Mouse (Mus musculus) v-Abl transformed pro-B cells (cell line): ENCODE results near the gene Ovol2.

ENCODE experiments used
- in situ Hi-C, 2 experiments: fragments of 400-800 bp; cut with MboI; formaldehyde crosslinking; loops; one replicate each; pipeline ENCODE4 v1.15.1; 2025; ENCODE audit not compliant: unreplicated experiment in 2 of 2

The Ovol2 gene

DNA sequence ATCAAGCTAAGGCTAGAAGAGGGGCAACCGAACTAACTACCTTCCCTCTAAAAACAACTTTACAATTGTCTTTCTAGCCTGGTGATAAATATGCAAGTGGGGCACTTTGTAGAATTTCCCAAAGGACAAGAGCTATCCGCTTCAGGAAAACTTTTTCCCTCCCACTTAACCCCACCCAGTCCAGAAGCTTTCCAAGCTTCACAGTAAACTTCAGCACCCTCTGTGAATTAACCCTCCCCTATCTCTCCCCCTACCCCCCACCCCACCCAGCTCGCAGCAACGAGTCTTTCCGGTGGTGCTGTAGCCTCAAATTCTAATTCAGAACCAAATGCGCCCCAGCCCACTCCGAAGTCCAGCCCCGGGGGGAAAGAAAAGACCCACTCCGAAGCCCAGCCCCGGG is 2.5 kb downstream of the Ovol2 start:
- in situ Hi-C loops: no loop called here

DNA sequence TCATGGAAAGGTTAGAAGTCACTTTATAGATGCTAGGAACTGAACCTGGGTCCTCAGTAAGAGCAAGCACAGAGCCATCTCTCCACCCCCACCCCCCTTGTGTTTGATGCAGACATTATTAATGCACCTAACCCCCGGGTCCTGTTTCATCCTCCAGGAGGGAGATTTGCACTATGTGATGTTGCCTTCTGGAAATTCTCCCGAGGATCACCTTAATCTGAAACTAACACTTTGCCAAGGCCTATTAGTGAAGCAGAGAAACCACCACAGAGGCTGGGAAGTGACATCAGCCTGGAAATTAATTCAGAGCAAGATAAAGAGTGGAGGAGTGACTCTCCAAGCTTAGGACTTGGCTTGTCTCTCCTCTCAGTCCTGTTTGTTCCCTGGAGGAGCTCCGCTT is 7.7 kb downstream of the Ovol2 start:
- in situ Hi-C loops: loop anchor here in 1 of 2 experiments (25.0 kb wide), 1 partner anchor 1212 kb away; no protein-coding TSS in a partner anchor

DNA sequence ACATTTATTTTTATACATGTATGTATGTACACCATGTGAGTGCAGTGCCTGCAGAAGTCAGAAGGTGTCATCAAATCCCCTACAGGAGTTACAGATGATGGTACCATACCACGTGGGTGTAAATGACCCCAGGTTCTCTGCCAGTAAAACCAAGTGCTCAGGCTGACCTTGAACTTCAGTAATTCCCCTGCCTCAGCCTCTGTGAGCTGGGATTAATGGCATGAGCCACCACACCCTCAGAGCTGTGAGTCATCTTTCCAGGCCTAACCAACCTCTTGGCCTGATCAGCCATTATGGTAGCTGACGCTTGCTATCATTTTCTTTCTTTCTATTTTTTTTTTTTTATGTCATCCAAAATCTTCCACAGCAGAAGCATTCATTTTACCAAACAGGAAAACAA is 20.6 kb downstream of the Ovol2 start:
- in situ Hi-C loops: loop anchor here (10.0 to 25.0 kb wide), 2 partner anchors 1187 to 1199 kb away; no protein-coding TSS in a partner anchor

DNA sequence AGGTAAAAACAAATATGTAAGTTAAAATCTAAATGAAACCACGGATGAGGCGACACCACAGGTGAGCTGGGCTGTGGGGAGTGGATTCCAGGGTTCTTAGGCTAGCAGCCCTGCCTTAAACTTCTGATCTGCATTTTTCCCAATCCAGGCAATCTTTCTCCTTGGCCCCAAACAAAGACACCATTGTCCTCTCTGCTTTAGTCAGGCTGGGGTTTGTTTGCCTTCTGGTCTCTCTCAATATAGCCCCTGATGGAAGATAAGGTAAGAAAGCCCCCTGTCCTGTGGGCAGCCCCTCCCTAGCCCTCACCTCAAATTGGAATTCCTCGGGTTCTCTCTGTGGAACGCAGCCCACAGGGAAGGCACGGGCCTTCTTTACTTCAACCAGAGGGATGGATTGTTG is 21.7 kb downstream of the Ovol2 start:
- in situ Hi-C loops: loop anchor here (10.0 to 25.0 kb wide), 2 partner anchors 1185 to 1198 kb away; no protein-coding TSS in a partner anchor

DNA sequence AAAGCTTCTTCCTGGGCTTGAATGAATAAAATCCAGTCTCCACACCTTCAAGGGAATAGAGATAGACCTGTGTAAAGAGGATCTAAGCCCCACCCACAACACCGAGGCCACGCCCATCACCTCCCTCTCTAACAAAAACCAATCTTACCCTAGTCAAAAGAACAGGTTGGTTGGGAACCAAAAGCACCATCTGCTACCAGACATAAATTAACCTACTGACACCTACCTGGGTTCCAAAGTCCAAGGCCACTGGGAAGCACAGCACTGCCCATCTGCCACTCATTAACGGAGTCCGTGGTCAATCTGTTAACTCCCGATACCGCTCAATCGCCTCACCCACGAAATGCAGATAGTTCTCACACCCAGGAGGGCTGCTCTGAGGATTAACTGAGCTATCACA is 23.4 kb downstream of the Ovol2 start:
- in situ Hi-C loops: loop anchor here in 1 of 2 experiments (25.0 kb wide), 1 partner anchor 1196 kb away; no protein-coding TSS in a partner anchor

DNA sequence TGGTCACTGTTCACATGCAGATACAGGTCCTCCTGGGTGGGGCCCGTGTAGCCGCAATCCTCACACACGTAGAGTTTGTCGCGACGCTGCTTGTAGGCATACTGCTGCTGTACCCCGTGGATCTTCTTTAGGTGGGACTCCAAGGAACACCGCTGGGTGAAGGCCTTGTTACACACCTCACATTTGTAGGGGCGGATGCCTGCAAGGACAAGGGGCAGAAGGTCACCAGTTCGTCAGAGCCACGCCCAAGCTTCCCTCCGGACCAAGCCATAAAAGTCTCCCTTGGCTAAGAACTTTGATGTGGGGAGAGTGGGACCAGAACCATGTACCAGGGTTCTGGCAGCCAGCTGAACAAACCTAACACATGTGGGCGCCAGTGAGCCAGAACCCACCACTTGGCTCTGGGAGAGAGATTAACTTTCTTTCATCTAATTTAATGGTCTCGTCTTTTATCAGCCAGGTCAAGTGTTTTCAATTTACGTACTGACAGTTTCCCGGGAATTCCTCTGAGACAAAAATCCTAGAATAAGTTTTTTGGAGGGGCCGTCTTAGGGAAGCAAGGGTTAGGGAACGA is 26.1 kb downstream of the Ovol2 start:
- in situ Hi-C loops: loop anchor here in 1 of 2 experiments (25.0 kb wide), 1 partner anchor 1194 kb away; no protein-coding TSS in a partner anchor

DNA sequence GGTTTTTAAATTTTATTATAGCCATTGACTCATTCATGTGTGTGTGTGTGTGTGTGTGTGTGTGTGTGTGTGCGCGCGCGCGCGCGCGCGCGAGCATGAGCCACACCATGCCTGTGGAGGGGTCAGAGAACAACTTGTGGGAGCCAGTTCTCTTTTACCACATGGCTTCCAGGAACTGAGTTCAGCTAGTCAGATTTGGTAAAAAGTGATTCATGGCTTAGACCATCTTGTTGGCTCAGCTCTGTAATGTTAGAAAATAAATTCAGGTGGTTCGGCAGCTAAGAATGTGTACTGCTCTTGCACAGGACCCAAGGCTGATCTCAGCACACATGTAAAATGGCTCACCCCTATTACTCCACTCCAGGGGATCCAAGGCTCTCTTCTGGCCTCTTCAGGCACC is 30.8 kb downstream of the Ovol2 start:
- in situ Hi-C loops: loop anchor here in 1 of 2 experiments (25.0 kb wide), 1 partner anchor 1189 kb away; no protein-coding TSS in a partner anchor

DNA sequence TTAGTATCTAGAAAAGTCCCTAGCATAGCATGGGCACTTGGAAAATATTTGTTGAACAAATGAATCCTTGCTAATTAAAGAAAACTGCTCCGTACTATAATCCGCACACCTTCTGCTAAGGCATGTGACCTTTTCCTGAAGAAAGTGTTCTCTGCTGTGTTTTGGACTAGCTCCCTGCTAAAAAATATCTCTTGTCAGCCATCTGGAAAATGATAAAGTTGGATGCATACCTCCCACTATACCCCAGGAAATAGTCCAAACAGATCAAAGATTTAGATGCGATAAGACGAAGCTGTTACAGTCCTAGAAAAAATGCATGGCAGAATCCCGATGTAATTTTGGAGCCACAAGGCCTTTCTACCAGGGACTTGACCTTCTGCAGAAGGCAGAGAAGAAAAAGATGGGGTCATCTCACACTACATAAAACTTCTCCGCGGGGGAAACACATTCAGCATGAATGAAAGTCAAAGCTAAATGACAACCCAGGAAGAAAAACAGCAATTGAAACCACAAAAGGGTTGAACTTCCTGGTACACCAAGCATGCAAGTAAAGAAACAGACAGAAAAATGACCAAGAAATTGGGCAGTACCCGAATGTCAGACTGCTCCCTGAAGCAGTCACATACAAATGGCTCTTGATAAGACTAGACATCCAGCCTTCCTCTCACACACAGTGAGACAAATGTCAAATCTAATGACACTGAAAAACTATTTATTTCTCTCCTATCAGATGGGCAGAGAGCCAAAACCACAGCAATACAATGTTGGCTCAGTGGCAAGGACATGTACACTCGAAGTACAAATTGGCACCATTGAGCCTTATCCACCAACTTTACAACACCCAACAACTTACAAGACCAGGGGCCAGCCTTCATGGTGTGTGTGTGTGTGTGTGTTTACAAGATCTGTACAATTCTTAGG is 31.9 kb downstream of the Ovol2 start:
- in situ Hi-C loops: loop anchor here (5.0 to 25.0 kb wide), 3 partner anchors 52 to 1188 kb away; no protein-coding TSS in a partner anchor

DNA sequence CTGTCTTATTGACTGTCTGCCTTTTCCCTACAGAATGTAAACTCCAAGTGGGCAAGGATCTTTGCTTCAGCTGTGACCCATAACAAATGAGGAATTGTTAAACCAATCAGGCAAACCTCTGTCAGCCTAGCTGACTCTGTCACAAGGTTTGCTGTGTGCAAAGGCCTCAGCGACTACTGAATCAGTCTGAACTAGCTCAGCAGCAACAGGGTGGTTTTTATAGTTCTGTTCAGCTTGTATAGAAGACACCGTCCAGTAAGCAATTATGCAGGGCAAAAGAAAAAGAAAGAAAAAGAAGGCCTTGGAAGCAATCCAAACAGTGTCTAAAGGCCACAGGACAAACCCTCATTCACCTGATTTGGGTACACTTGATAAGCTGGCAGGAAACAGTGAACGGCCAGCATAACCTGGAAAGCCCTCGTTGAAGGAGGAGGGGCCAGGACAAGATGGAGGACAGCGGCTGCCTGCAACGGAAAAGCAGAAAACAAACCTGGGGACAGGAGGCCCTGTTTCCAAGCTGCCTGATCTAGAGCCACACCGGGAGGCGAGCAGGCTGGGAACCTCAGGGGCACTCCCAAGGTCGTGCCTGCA is 36.7 kb downstream of the Ovol2 start:
- in situ Hi-C loops: loop anchor here (5.0 to 10.0 kb wide), 2 partner anchors 57 to 290 kb away; no protein-coding TSS in a partner anchor

DNA sequence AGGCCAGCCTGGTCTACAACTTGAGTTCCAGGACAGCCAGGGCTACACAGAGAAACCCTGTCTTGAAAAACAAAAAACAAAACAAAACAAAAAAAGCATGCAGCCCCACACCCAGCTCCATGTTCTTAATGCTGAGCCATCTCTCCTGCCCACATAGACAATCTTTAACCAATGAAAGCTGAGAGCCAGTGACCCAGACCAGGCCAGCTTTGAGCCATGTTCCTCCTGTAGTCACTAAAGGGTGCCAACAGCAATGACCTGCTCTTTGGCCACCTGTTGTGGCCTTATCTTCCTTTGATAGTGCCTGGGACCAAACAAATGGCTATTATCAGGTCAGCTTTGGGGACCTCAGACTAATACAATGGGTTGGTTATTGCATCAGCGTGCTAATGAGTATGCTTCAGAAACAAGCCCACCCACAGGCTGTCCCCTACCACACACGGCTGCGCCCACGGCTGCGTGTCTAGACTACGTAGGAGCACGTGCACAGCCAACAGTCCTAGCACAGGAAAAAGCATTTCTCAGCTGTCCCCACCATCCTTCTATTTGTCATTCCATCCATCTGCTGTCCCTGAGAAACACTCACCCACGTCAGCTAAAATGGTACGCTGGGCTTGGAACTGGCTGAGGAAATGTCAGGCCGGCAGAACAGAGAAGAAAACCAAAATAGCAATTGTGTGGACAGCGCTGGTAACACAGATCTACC is 40.2 kb downstream of the Ovol2 start:
- in situ Hi-C loops: loop anchor here in 1 of 2 experiments (10.0 kb wide), 1 partner anchor 287 kb away; no protein-coding TSS in a partner anchor

DNA sequence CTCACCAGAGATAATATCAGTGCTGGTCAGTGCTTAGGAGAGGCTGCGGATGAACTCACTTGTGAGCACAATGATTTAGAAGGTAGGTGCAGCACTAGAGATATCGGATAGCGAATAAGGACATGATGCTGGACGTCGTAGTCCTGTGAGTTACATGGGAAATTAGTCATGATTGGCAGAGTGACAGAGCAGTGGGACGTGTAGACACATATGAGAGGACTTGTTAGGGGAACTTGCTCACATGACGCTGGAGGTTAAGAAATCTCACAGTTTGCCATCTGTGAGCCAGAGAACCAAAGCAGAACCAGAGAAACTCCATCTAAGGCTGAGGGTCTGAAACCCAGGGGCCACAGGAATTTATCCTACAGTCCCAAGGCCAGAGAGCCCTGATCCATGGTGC is 41.6 kb downstream of the Ovol2 start:
- in situ Hi-C loops: loop anchor here in 1 of 2 experiments (10.0 kb wide), 1 partner anchor 286 kb away; no protein-coding TSS in a partner anchor

DNA sequence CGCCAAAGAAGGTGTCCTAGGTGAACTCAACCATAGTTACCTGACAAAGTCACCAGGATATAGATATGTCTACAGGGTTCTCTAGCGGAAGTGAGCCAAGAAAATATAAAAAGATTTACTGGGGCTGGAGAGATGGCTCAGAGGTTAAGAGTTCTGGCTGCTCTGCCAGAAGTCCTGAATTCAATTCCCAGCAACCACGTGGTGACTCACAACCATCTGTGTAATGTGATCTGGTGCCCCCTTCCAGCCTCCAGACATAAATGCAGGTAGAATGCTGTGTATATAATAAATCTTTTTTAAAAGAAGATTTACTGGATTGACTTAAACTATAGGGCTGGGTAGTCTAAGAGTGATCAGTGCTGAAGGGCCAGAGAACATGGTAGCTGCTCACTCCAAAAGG is 50.5 kb downstream of the Ovol2 start:
- in situ Hi-C loops: loop anchor here (10.0 kb wide), 2 partner anchors 47 to 417 kb away; partner anchors contain the start of gene Bfsp1 (in 1 of the 2)

DNA sequence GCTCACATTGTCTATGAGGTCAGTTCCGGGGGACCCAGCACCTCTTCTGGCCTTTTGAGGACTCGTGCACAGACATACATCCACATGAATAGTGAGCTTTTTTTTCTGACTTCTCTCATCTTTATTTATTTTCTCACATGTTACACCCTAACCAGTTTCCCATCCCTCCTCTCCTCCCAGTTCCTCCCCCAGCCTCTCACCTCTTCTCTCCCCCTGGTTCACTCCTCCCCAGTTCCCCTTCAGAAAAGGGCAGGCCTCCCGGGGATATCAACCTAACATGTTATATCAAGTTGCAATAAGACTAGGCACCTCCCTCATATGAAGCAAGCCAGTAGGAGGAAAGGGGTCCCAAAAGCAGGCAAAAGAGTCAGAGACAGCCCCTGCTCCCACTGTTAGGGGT is 51.4 kb downstream of the Ovol2 start:
- in situ Hi-C loops: loop anchor here (10.0 kb wide), 2 partner anchors 46 to 416 kb away; partner anchors contain the start of gene Bfsp1 (in 1 of the 2)

DNA sequence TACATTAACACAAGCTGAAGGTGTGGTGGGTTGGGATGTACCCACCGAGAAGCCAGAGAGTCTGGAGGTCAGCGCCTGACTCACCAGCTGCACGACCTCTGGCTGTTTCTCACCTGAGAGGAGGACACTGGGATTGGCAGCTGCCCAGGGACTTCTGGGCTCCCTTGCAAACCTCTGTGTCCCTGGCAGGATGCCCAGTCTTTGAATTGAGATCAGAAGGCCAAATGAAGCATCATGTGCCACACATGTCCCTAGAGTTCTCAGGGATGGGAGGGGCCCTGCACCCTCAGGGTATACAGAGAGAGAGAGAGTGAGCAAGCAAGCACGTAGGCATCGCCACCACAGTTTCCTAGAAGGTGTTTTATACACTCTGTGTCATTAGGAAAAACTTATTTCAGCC is 52.2 kb downstream of the Ovol2 start:
- in situ Hi-C loops: loop anchor here (10.0 kb wide), 3 partner anchors 45 to 415 kb away; partner anchors contain the start of gene Bfsp1 (in 1 of the 2)

DNA sequence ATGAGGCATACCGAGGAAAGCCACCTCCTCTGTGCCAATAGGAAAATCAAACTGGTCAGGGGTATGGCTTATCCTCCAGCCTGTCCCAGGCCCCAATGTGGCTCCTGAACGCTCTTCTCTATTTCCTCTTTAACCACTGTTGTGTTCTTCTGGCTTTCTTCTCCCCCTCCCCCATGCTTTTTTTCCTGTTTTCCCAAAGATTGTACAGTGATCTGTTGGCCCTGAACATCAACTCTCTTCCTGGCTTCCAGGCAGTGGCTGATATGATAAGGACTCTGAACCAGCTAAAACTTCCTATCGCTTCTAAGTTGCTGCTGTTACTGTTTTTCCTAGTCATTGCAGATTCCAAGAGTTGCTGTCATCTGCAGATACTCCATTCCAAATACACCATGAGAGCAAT is 55.1 kb downstream of the Ovol2 start:
- in situ Hi-C loops: loop anchor here in 1 of 2 experiments (10.0 kb wide), 1 partner anchor 162 kb away; no protein-coding TSS in a partner anchor

DNA sequence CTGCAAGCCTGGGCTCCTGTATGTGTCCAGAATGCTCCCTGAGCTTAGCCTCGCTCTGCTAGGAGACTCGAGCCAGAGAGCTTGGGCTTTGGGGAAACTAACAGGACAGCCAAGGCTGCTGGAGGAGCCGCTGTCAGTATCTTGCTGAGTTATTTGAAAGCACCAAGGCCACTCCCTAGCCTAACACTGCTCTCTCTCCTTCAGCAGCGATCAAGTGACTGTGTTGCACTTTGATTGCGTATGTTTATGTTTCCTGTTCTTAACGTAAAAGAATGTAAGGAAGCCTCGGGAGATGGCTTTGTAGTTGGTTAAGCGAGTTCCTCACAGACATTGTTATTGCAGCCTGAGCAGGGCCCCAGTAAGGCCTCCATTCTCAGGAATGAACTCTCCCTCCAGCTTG is 57.2 kb downstream of the Ovol2 start:
- in situ Hi-C loops: loop anchor here in 1 of 2 experiments (10.0 kb wide), 1 partner anchor 160 kb away; no protein-coding TSS in a partner anchor

DNA sequence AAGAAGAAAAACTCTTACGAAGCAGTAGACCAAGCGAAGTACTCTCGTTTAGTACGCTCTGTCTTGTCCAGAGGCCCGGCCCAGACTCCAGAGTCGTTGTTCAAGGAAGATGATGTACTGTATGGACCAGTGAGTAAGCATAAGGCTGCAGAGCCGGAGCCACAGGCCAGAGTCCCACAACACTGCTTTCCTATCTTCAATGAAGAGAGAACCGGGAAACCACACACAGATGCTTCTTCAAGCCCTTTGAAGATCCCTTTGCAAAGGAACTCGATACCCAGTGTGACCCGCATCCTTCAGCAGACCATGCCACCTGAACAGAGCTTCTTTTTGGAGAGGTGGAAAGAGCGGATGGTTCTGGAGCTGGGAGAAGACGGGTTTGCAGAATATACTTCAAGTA is 59.9 kb downstream of the Ovol2 start:
- in situ Hi-C loops: loop anchor here in 1 of 2 experiments (10.0 kb wide), 1 partner anchor 157 kb away; no protein-coding TSS in a partner anchor

DNA sequence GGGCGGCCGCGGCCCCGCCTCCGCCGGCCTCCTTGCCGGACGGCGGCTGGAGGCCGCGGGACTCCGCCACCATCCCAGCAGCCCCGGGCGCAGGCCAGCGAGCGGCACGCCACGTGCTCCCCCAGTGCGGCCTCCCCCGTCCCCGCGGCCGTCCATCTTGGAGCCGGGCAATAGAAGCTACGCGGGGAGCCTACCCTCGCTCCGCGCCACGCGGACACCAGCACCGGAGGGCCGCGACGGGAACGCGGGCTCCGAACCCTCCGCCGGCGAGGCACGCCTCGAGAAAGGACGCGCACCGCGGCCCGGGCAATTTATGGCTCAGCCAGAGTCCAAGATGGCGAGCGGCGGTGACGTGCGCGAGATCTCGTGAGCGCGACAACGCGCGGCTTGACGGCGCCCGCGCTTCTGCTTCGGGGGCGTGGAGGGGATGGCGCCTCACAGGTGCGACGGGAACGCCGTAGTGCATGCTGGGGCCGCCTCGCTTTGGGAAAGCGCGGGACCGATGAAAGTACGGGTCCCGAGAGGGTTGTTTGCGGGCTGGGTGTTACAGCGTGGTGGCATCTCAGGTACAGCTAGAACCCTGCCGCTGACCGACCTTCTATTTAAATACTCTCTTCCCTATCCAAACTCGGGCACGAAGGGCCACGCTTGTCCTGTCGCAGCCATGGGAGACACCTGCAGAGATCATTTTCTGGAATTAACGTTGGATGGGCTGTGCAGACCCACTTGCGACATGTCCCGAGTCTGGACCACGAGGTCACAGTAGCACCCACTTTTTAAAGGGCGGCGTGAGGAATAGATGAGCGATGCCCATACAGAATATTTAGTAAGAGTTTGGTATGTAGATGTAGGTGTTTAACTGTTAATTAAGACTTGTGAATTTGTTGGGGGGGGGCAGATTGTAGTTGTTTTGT is 61.2 kb downstream of the Ovol2 start, which contains the start of the genes Mgme1 and Snx5:
Gene Mgme1, plus strand, starts transcription at position 157 of the 914 bp plus-strand sequence.
Gene Snx5, minus strand, starts transcription at position 400 of the 914 bp plus-strand sequence.
- in situ Hi-C loops: loop anchor here in 1 of 2 experiments (10.0 kb wide), 1 partner anchor 156 kb away; no protein-coding TSS in a partner anchor
